Mouse (Mus musculus) embryonic facial prominence, embryonic 13.5 days (tissue): ENCODE measurements at regions not wholly inside any gene's neighbourhood (a gene's known extent, or its start where the extent isn't known, plus 50 kb on each side); places are given as distances from the start of the nearest gene placed in this dataset.

Source experiments
- ATAC-seq: fragments of 200-750 bp; cut with Nextera tagmentation; 2 replicates; pipeline ENCODE4 v1.8.0; 2017; ENCODE audit warnings: low read depth; ENCODE audit not compliant: insufficient number of reproducible peaks, insufficient read depth, low FRiP score, low TSS enrichment
- H3K27ac ChIP-seq: fragments of 300-500 bp; sonication (generic); 2 replicates; pipeline ENCODE4 v1.5.1; 2015; ENCODE audit warnings: moderate library complexity, mild to moderate bottlenecking, inconsistent platforms
- H3K27me3 ChIP-seq: fragments of 300-500 bp; sonication (generic); 2 replicates; pipeline ENCODE4 v1.6.1; 2015; ENCODE audit warnings: mild to moderate bottlenecking, inconsistent platforms
- H3K36me3 ChIP-seq: fragments of 300-500 bp; sonication (generic); 2 replicates; pipeline ENCODE4 v1.6.1; 2015; ENCODE audit warnings: mild to moderate bottlenecking, inconsistent platforms
- H3K4me1 ChIP-seq: fragments of 300-500 bp; sonication (generic); 2 replicates; pipeline ENCODE4 v1.6.1; 2015; ENCODE audit warnings: inconsistent platforms
- H3K4me2 ChIP-seq: fragments of 300-500 bp; sonication (generic); 2 replicates; pipeline ENCODE4 v1.6.1; 2015; ENCODE audit warnings: moderate library complexity, mild to moderate bottlenecking, inconsistent platforms
- H3K4me3 ChIP-seq: fragments of 300-500 bp; sonication (generic); 2 replicates; pipeline ENCODE4 v1.5.1; 2015; ENCODE audit warnings: mild to moderate bottlenecking, inconsistent platforms
- H3K9ac ChIP-seq: fragments of 300-500 bp; sonication (generic); 2 replicates; pipeline ENCODE4 v1.6.1; 2015; ENCODE audit warnings: mild to moderate bottlenecking, inconsistent platforms
- H3K9me3 ChIP-seq: fragments of 300-500 bp; sonication (generic); 2 replicates; pipeline ENCODE4 v1.6.1; 2016; ENCODE audit warnings: inconsistent platforms
- WGBS: fragments of 180-500 bp; shearing (Covaris S2); methylation state at CpG from one replicate; pipeline ENCODE4 v1.1.7; 2015; ENCODE audit warnings: mixed read lengths; 5-methylcytosine and 5-hydroxymethylcytosine counted together

DNA sequence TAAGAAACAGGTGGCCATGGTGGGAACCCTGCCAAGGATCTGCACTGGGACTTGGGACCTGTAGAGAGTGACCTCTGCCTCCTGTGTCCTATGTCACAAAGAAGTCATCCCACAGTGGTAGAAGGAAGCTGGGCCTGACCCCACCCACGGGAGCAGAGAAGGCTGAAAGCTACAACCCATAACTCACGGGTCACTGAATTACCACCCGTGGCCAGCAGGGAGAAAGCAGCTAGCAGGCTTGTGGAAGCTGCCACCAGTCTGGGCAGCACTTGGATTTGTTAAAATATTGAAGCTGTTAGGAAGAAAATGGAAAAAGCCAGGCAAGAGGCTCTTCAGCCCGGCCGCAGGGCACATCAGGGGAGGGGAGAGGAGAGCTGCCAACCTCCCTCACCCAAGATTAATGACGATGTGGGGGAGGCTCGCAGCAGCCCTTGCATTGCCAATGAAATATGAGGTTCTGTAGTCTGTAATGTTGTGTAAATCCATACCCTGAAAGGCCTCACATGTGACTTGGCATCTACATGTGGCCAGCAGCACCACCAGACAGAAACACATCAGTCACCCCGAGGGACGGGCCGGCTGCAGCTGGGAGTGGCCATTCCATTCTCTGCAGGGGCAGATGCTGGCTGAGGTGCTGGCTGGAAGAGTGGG, 94.5 kb downstream of the Olfm1 start:
- Histone ChIP-seq H3K36me3 (no peaks in the 10 kb centered on the region), H3K27me3 (no peaks in the 10 kb centered on the region), H3K4me1 (no peaks in the 10 kb centered on the region), H3K4me3 (no peak overlapping the region), H3K9me3 (no peaks in the 10 kb centered on the region), H3K4me2 (no peak overlapping the region), H3K27ac (no peak overlapping the region), H3K9ac (no peak overlapping the region)
- no peak for ATAC-seq
- WGBS: 57% methylated on average over 10 of the region's 10 CpGs

DNA sequence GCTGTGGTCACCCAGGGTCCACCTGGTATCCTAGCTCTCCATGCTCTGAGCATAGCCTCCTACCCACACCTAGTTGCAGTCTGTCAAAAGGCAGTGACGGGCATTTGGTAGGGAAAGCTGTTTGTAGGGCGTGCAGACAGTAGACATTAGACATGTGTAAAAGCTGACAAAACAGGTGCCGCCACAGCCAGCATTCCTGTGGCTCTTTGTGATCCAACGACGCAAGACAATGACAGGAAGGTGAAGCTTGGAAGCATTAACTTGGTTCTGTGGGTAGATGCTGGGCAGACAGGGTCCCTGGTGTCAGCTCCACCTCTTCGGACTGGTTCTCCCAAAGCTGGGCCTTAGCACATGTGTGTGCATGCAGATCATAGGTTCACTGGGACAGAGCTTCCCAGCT, 96.5 kb downstream of the Olfm1 start:
- H3K9ac ChIP-seq: no peak overlapping the region

DNA sequence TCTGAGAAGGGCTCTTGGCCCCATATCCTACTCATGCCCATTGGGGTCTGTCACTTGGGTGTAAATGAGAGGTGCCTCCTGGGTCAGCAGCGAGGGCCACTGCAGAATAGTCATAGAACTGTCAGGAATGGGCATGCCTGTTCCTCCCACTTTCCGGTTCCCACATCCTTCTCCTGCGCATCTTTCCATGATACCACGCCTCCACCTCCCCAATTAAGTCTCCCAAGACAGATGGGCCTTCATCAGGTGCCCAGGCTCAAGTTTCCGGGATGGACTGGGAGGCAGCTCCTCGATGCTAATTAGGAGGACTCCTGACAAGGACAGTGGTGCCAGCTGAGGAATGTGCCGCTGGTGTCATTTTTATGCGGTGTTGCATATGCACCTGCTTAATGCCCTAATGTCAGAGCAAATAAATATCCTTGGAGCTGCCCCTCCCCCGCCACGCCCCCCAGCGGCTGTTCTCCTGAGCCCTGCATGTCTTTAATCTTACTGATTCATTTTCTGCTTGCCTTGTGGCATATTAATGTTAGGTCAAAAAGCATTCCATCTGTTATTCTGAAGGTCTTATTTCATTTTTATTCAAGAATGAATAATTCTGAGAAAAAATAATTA, 97.2 kb downstream of the Olfm1 start:
- WGBS: 69% methylated on average over 11 of the region's 11 CpGs
- no peak for ATAC-seq
- no peaks in the 10 kb centered on the region for H3K27me3 ChIP-seq

More for the DNA sequence above, 96.5 kb downstream of the Olfm1 start:
- no peaks in the 10 kb centered on the region for H3K9me3 ChIP-seq
- H3K36me3 ChIP-seq: no peaks in the 10 kb centered on the region
- no peak overlapping the region for H3K27ac ChIP-seq
- WGBS: 77% methylated on average over 6 of the region's 6 CpGs
- H3K27me3 ChIP-seq: no peaks in the 10 kb centered on the region
- H3K4me1 ChIP-seq: peaks cover under 1% of the 10 kb centered on the region; the same call in 1 of the 2 replicates
- H3K4me3 ChIP-seq: no peak overlapping the region
- ATAC-seq: no peak
- no peak overlapping the region for H3K4me2 ChIP-seq

DNA sequence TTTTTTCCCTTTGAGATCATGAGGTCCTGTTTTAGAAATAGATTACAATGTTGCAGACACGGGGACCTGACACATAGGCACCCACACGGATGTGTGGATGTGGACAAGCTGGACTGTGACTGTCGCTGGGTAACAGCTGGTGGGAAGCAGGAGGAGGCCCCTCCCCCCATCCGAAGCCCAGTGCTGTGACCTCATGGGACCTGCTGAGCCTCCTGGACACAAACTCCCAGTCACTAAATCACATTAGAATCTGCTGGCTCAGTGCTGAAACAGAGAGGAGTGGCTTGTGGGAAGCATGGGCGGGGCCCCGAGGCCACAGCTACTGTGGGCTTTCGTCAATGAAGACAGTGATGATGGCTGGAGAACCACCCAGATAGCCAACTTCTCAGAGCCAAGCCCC, 101.7 kb downstream of the Olfm1 start:
- no peaks in the 10 kb centered on the region for H3K9me3 ChIP-seq
- H3K4me2 ChIP-seq: no peak overlapping the region
- WGBS: 44% methylated on average over 7 of the region's 7 CpGs
- no peak for ATAC-seq
- no peaks in the 10 kb centered on the region for H3K27me3 ChIP-seq
- H3K9ac ChIP-seq: no peak overlapping the region
- no peaks in the 10 kb centered on the region for H3K36me3 ChIP-seq
- H3K4me1 ChIP-seq: peaks cover 39% of the 10 kb centered on the region
- H3K4me3 ChIP-seq: no peak overlapping the region
- no peak overlapping the region for H3K27ac ChIP-seq

More for the DNA sequence above, 97.2 kb downstream of the Olfm1 start:
- Histone ChIP-seq H3K27ac (no peak overlapping the region), H3K36me3 (no peaks in the 10 kb centered on the region), H3K9ac (no peak overlapping the region), H3K9me3 (no peaks in the 10 kb centered on the region), H3K4me1 (peaks cover 7% of the 10 kb centered on the region; the same call in 1 of the 2 replicates), H3K4me2 (no peak overlapping the region), H3K4me3 (no peak overlapping the region)

DNA sequence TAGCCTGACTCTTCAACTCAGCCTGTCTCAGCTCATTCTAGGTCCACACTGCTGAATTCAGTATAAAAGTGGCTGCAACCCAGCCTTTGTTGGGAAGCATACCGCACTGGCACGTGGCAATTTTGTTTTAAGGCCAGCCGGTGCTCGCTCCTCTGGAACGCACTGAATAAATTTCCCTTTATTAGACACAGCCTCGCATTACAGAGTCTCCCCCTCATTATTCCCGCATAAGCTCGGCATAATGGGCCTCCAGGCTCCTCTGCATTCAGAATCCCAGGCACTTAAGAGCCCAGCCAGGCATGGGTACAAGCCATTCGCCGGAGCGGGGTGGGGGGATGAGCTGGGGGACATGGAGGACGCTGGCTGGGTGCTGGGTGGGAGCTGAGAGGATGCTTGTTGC, 103.4 kb downstream of the Olfm1 start:
- no peaks in the 10 kb centered on the region for H3K36me3 ChIP-seq
- H3K9me3 ChIP-seq: no peaks in the 10 kb centered on the region
- no peak overlapping the region for H3K9ac ChIP-seq
- H3K27ac ChIP-seq: 0 out of 2 replicates have a peak overlapping the region, but pooled peaks have one; percentile 4
- no peak overlapping the region for H3K4me2 ChIP-seq
- no peak for ATAC-seq
- WGBS: 44% methylated on average over 12 of the region's 12 CpGs
- H3K4me1 ChIP-seq: peaks cover 39% of the 10 kb centered on the region
- H3K4me3 ChIP-seq: no peak overlapping the region
- no peaks in the 10 kb centered on the region for H3K27me3 ChIP-seq

DNA sequence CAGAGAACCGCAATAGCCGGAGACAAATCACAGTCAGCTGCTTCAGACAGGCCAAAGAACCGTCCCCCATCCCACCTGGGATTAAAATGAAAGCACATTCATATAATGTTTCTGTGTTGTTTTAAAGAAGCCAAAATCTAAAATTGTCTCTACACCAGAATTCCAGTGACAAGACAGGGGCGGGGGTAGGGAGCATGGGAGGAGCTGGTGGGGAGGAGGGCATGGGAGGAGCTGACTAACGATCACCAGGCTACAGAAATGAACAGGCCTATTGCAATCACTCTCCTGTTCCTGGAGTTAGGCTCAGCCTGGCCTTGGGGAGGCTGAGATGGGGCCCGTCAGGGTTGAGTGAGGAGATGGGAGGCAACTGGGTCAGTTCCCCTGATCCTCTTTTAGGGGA, 105.9 kb downstream of the Olfm1 start:
- Histone ChIP-seq H3K4me3 (no peak overlapping the region), H3K27me3 (no peaks in the 10 kb centered on the region), H3K27ac (peak overlapping the region; percentile 81), H3K36me3 (no peaks in the 10 kb centered on the region), H3K9ac (peak overlapping the region; percentile 11; the same call in 1 of the 2 replicates), H3K4me1 (peaks cover 39% of the 10 kb centered on the region), H3K9me3 (no peaks in the 10 kb centered on the region), H3K4me2 (peak overlapping the region; percentile 1; the same call in 1 of the 2 replicates)
- 22% methylated on average over 6 of the region's 6 CpGs for WGBS
- no peak for ATAC-seq

DNA sequence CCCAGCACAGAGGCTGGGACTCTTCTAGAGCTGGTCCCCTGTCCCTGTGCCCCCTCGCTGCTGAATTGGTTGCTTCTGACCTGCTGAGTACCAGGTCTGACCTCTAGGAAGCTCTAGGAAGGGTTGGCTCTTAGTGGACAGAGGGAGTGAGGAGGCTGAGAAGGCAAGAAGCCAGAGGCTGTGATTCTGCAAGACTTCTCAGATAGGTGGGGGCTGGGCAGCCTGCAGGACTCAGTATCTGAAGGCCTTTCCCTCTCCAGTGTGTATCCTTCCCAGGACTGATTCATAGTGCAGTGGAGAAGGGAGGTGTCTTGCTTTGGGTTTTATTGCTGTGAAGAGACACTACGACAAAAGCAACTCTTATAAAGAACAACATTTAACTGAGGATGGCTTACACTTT, 106.6 kb downstream of the Olfm1 start:
- Histone ChIP-seq H3K4me2 (0 out of 2 replicates have a peak overlapping the region, but pooled peaks have one; percentile 1), H3K27me3 (no peaks in the 10 kb centered on the region), H3K9ac (peak overlapping the region; percentile 11; the same call in 1 of the 2 replicates), H3K4me3 (no peak overlapping the region), H3K4me1 (peaks cover 38% of the 10 kb centered on the region), H3K27ac (peak overlapping the region; percentile 81), H3K9me3 (no peaks in the 10 kb centered on the region), H3K36me3 (no peaks in the 10 kb centered on the region)
- ATAC-seq: no peak
- WGBS: 91% methylated on average over 2 of the region's 2 CpGs

DNA sequence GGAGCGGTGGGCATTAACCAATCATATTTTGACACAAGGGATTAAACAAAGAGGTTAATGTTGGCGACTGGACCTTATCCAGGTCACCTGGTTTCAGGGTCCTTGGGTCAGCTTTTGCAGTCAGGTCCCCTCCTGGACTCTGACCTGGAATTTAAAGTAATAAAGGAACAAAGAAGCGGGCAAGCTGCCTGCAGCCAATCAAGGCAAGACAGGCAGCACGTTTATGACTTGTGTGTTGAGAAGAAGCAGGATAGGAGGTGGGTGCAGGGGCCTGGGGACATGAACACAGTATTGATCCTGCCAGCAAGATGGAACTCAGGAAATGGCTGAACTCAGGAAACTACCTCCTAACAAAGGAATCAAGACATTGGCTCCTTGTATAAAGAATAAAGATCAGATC, 108.5 kb downstream of the Olfm1 start:
- H3K4me3 ChIP-seq: no peak overlapping the region
- peaks cover 21% of the 10 kb centered on the region for H3K4me1 ChIP-seq
- no peak overlapping the region for H3K4me2 ChIP-seq
- H3K9me3 ChIP-seq: no peaks in the 10 kb centered on the region
- WGBS: 65% methylated on average over 4 of the region's 4 CpGs
- H3K36me3 ChIP-seq: no peaks in the 10 kb centered on the region
- ATAC-seq: no peak
- no peak overlapping the region for H3K9ac ChIP-seq
- H3K27ac ChIP-seq: no peak overlapping the region
- H3K27me3 ChIP-seq: no peaks in the 10 kb centered on the region

DNA sequence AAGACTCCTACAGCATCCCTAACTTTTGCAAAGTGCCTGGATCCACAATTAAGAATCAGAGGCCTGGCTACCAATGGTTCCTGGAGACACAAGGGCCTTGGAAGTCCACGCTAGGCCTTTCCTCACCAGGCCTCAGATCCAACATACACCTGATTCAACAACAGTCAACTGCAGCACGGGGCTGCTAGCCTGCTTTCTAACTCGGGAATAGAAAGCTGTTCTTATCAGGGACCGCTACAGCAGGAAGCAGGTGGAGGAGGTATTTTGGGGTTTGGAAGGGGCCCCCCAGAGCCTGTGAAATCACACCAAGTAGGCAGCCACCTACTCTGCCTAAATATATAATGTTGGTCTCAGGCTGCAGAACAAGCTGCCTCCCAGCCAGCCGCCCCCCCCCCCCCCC, 111.1 kb downstream of the Olfm1 start:
- ATAC-seq: no peak
- Histone ChIP-seq H3K27me3 (no peaks in the 10 kb centered on the region), H3K9ac (no peak overlapping the region), H3K4me2 (no peak overlapping the region), H3K4me3 (no peak overlapping the region), H3K27ac (no peak overlapping the region), H3K9me3 (no peaks in the 10 kb centered on the region), H3K36me3 (no peaks in the 10 kb centered on the region), H3K4me1 (peaks cover 5% of the 10 kb centered on the region)
- 89% methylated on average over 5 of the region's 5 CpGs for WGBS

DNA sequence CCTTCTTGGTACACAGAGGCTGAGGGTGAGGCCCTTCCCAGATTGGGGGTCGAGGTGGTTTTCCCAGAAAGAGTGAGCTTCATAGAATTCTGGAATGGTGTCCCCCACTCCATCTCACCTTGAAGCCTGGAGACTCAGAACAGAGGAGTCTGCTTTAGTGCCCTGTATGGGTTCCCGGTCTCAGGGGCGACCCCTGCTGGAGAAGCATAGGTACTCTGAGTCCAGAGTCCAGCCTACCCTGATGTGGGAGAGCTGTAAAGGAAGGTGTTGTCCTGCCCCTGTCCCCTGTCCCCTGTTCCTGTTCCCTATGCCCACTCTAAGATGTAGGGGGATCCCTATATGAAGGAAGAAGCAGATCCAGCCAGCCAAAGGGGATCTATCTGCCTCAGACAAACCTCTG, 111.9 kb downstream of the Olfm1 start:
- no peak overlapping the region for H3K4me3 ChIP-seq
- WGBS: 16% methylated on average over 3 of the region's 3 CpGs
- H3K4me2 ChIP-seq: no peak overlapping the region
- no peaks in the 10 kb centered on the region for H3K36me3 ChIP-seq
- H3K27ac ChIP-seq: no peak overlapping the region
- H3K4me1 ChIP-seq: no peaks in the 10 kb centered on the region
- H3K9ac ChIP-seq: no peak overlapping the region
- H3K9me3 ChIP-seq: no peaks in the 10 kb centered on the region
- H3K27me3 ChIP-seq: no peaks in the 10 kb centered on the region
- no peak for ATAC-seq

DNA sequence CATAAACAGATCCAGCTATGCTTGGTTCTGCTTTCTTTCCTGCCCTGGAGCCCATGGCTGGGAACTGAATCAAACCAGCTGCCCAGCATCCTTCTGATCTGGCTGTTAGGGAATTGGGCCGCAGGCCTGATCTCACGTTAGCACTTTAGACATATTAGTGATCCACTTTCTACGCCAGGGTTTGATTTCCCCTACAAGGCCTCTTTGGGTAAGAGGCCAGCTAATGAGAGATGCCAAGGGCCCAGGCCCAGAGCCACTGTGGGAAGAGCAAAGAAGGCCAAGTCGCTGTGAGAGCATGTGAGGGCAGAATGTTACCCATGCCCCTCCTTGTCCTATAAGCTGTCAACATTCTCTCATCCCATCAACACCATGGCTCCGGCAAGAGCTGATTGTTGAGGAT, 116.3 kb downstream of the Olfm1 start:
- Histone ChIP-seq H3K4me1 (no peaks in the 10 kb centered on the region), H3K9ac (no peak overlapping the region), H3K27ac (no peak overlapping the region), H3K4me3 (no peak overlapping the region), H3K27me3 (no peaks in the 10 kb centered on the region), H3K9me3 (no peaks in the 10 kb centered on the region), H3K36me3 (no peaks in the 10 kb centered on the region), H3K4me2 (no peak overlapping the region)
- WGBS: 81% methylated on average over 5 of the region's 5 CpGs
- ATAC-seq: no peak

DNA sequence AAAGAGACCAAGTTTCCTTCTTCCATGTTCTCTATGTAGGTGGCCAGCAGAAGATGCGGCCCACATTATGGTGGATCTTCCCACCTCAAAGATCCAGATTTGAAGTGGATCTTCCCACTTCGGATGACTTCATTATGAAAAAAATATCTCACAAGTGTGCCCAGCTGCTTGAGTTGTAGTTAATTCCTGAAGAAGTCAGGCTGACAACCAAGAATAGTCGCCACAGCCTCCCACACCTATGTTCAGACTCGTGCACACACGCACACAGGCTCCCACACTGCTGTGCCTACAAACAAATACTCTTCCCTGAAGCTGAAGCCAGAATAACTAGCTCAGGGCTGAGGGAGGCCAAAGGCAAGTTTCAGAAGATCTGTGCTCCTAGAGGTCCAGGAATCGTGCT, 119.4 kb downstream of the Olfm1 start:
- no peaks in the 10 kb centered on the region for H3K4me1 ChIP-seq
- no peak overlapping the region for H3K4me3 ChIP-seq
- no peak for ATAC-seq
- H3K9me3 ChIP-seq: no peaks in the 10 kb centered on the region
- no peak overlapping the region for H3K9ac ChIP-seq
- H3K27me3 ChIP-seq: no peaks in the 10 kb centered on the region
- no peak overlapping the region for H3K27ac ChIP-seq
- H3K4me2 ChIP-seq: no peak overlapping the region
- H3K36me3 ChIP-seq: no peaks in the 10 kb centered on the region
- WGBS: 89% methylated on average over 6 of the region's 6 CpGs
